Mouse (Mus musculus): ENCODE measurements around the gene Tefm. TPM values are rescaled to one million over a fixed set of nuclear protein-coding genes. Genes with fewer than 3 reads are reported as not detected.
A peak's percentile ranks its signal among the peaks of the same experiment; 100 is the strongest.

Tefm gene
- total RNA-seq, 4 experiments from 2014 or later, result 30.1 to 36.3 (median 33.2) TPM

- DNase-seq (ENCODE audit: low spot score), result no peak
Measured at GRCm38 (mm10) chr11:80098444-80099056, 43.4 kb downstream of the Tefm start.

- no peak for DNase-seq (ENCODE audit: low spot score)
Measured at GRCm38 (mm10) chr11:80090555-80091164, 51.3 kb downstream of the Tefm start.

GRCm38 (mm10) chr11:80089817-80090214 lies 52.2 kb downstream of the Tefm start:
- no peak for DNase-seq (ENCODE audit: low spot score)

GRCm38 (mm10) chr11:80088917-80089816 lies 52.8 kb downstream of the Tefm start, which contains the start of gene Atad5:
TSS of gene Atad5 (plus strand) at chr11:80089400.
- DNase-seq (ENCODE audit: low spot score), result peak; percentile 87

GRCm38 (mm10) chr11:80086844-80087243 lies 55.1 kb downstream of the Tefm start:
- peak; percentile 85 for DNase-seq (ENCODE audit: low spot score)

Other genes with a start within 250 kb of the Tefm start
- 10 to 100 TPM; 25.0 to 28.1 (median 27.3) TPM for gene Utp6, start 179.8 kb downstream of the Tefm start, total RNA-seq (2022)
- gene Suz12, start 149.1 kb downstream of the Tefm start, total RNA-seq (2022), result 10 to 100 TPM; 22.9 to 28.9 (median 25.0) TPM
- 10 to 100 TPM in 2 of 4 experiments, 1 to 10 TPM in 2; 9.0 to 14.9 (median 12.1) TPM for gene Crlf3, start 61.2 kb downstream of the Tefm start, total RNA-seq (2022)
- under 1 TPM; 0.55 to 0.97 (median 0.69) TPM for gene Atad5, start 52.8 kb downstream of the Tefm start, total RNA-seq (2022)
- gene Adap2, start 11.9 kb upstream of the Tefm start, total RNA-seq (2022), result 10 to 100 TPM in 2 of 4 experiments, 1 to 10 TPM in 2; 8.3 to 12.5 (median 9.9) TPM
- 1 to 10 TPM; 5.8 to 6.0 (median 5.9) TPM for gene Rnf135, start 41.7 kb upstream of the Tefm start, total RNA-seq (2022)
- gene Rhot1, start 66.8 kb upstream of the Tefm start, total RNA-seq (2022), result 10 to 100 TPM; 52.5 to 66.9 (median 60.3) TPM
- gene Rhbdl3, start 158.7 kb upstream of the Tefm start, total RNA-seq (2022), result 10 to 100 TPM in 1 of 4 experiments, 1 to 10 TPM in 3; 6.7 to 10.0 (median 7.8) TPM
- gene 5730455P16Rik, start 235.9 kb upstream of the Tefm start, total RNA-seq (2022), result 10 to 100 TPM; 26.4 to 28.9 (median 27.6) TPM
- 10 to 100 TPM; 51.6 to 64.2 (median 60.8) TPM for gene Zfp207, start 241.1 kb upstream of the Tefm start, total RNA-seq (2022)

Data from heart, adult 8-10 months (tissue).